In the genomic region with DNA sequence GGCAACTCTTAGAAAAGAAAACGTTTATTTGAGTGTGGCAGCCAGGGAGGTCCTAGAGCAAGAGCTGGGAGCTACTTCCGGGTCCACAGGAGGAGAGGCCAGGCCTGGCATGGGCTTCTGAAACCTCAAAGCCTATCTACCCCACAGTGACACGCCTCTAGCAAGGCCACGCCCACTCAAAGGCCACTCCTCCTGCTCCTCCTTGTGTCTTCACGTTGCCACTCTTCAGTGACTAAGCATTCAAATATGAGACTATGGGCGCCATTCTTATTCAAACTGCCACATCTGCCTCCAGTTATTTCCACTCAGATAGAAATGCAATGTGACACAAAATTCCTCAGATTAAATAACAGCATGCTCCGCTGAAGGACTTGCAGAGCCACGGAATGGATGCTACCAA, we compare ENCODE assay signal across 8 mouse cellular contexts. TPM values are rescaled to one million over a fixed set of nuclear protein-coding genes. Genes with fewer than 3 reads are reported as not detected.
DNase-seq lines count a peak whose midpoint lies in the region; ATAC-seq and TF ChIP-seq lines count a peak whose summit lies in the region.

No protein-coding gene starts in this region.

- H3K9me3 ChIP-seq in heart, embryonic 14.5 days (ENCODE audit: control insufficient read depth, low read length), result no peaks in the 10 kb centered on the region
- H3K9me3 ChIP-seq in limb, embryonic 15.5 days, result no peaks in the 10 kb centered on the region

- no peak overlapping the region for H3K9ac ChIP-seq in heart, embryonic 14.5 days (ENCODE audit: low read length)
- no peak overlapping the region for H3K9ac ChIP-seq in limb, embryonic 15.5 days

- H3ac ChIP-seq in myocyte (ENCODE audit: control insufficient read depth, insufficient read length), result no peak overlapping the region

- H3K36me3 ChIP-seq in heart, embryonic 14.5 days (ENCODE audit: control insufficient read depth, insufficient read depth, low read length), result no peaks in the 10 kb centered on the region
- H3K36me3 ChIP-seq in limb, embryonic 15.5 days, result no peaks in the 10 kb centered on the region
- no peaks in the 10 kb centered on the region for H3K36me3 ChIP-seq in myocyte (ENCODE audit: control insufficient read depth, insufficient read depth)

- no peak for ATAC-seq in heart, embryonic 14.5 days (ENCODE audit: insufficient number of reproducible peaks, insufficient read depth, low FRiP score, low read depth)
- ATAC-seq in limb, embryonic 15.5 days (ENCODE audit: insufficient number of reproducible peaks, low FRiP score, low TSS enrichment, low read depth), result no peak

- TF ChIP-seq CTCF in bone marrow macrophage, adult 2 months (IDR thresholded peaks at IDR 0.05; ENCODE audit: low read depth, low read length), result no peak

- peak overlapping the region; percentile 90 for H3K27ac ChIP-seq in bone marrow macrophage, adult 2 months (ENCODE audit: insufficient read depth, low read depth, low read length)
- H3K27ac ChIP-seq in heart, embryonic 14.5 days (replicated peaks in 1 of 2; ENCODE audit: control insufficient read depth in 1 of 2, insufficient read depth in 1 of 2, low read depth in 2 of 2, low read length in 2 of 2), result peak overlapping the region in 1 of 2 experiments; percentile 14; a peak in 1 of 4 replicates
- H3K27ac ChIP-seq in limb, embryonic 15.5 days, result 0 out of 2 replicates have a peak overlapping the region, but pooled peaks have one; percentile 5

- intact Hi-C loops in heart, postnatal 36 days (cut with DNase I), result no loop called here

- H3K4me3 ChIP-seq in bone marrow macrophage, adult 2 months (ENCODE audit: insufficient read depth, low read length), result peak overlapping the region; percentile 59; the same call in 1 of the 2 replicates
- peak overlapping the region in 1 of 2 experiments; percentile 8; a peak in 1 of 4 replicates for H3K4me3 ChIP-seq in heart, embryonic 14.5 days (ENCODE audit: control insufficient read depth in 1 of 2, insufficient read depth in 1 of 2, low read depth in 1 of 2, low read length in 2 of 2)
- H3K4me3 ChIP-seq in limb, embryonic 15.5 days, result no peak overlapping the region
- H3K4me3 ChIP-seq in myocyte, result no peak overlapping the region

- no peak for TF ChIP-seq POLR2A in bone marrow macrophage, adult 2 months (IDR thresholded peaks at IDR 0.05; ENCODE audit: borderline replicate concordance, low read depth, low read length)
- peak; percentile 12 for TF ChIP-seq POLR2A in myocyte (IDR thresholded peaks at IDR 0.05; ENCODE audit: insufficient read length, low read depth)

- 12% methylated on average over 8 of the region's 8 CpGs for WGBS in heart, embryonic 14.5 days
- 14% methylated on average over 8 of the region's 8 CpGs for WGBS in limb, embryonic 15.5 days

- peak; percentile 91 for DNase-seq in heart, adult 11 months
- no peak for DNase-seq in heart, postnatal 36 days
- DNase-seq in urinary bladder, postnatal 36 days (ENCODE audit: low spot score in 2 of 2), result no peak
- DNase-seq in layer of hippocampus, postnatal 25 days (ENCODE audit: extremely low spot score in 1 of 2, low spot score in 1 of 2), result no peak

- H3K4me2 ChIP-seq in heart, embryonic 14.5 days (ENCODE audit: low read length), result peak overlapping the region; percentile 32
- H3K4me2 ChIP-seq in limb, embryonic 15.5 days, result no peak overlapping the region
- H3K4me2 ChIP-seq in myocyte (ENCODE audit: low read depth), result peak overlapping the region; percentile 49

- no peaks in the 10 kb centered on the region for H3K79me2 ChIP-seq in myocyte (ENCODE audit: control insufficient read depth, insufficient read depth)

- H3K4me1 ChIP-seq in bone marrow macrophage, adult 2 months (ENCODE audit: control insufficient read depth, insufficient read depth, low read length), result peaks cover 22% of the 10 kb centered on the region
- H3K4me1 ChIP-seq in heart, embryonic 14.5 days (ENCODE audit: control insufficient read depth in 2 of 2, insufficient read depth in 2 of 2, low read length in 2 of 2), result peaks cover 13 to 21% of the 10 kb centered on the region in 2 experiments
- peaks cover 13% of the 10 kb centered on the region for H3K4me1 ChIP-seq in limb, embryonic 15.5 days

- H3K27me3 ChIP-seq in heart, embryonic 14.5 days (ENCODE audit: control insufficient read depth, insufficient read depth, low read length), result no peaks in the 10 kb centered on the region
- no peaks in the 10 kb centered on the region for H3K27me3 ChIP-seq in limb, embryonic 15.5 days
- H3K27me3 ChIP-seq in myocyte (ENCODE audit: control insufficient read depth, insufficient read depth, insufficient read length), result no peaks in the 10 kb centered on the region

TF ChIP-seq in myocyte, 11 proteins besides CTCF, POLR2A, EP300 and RAD21:
- TF ChIP-seq MAX (IDR thresholded peaks at IDR 0.05; ENCODE audit: low read depth), result peak; percentile 20
- no peak for TF ChIP-seq MYOD1 (IDR thresholded peaks at IDR 0.05; ENCODE audit: control insufficient read depth in 1 of 3, insufficient read length in 2 of 3, low read depth in 2 of 3)

RNA-seq across cellular contexts. Expression of a gene that starts 9.2 kb away (rescaled TPM):
- 10 to 100 TPM; 38.7 to 40.2 TPM for total RNA-seq in heart, postnatal 36 days (2021)
- polyA plus RNA-seq in bone marrow macrophage, adult 2 months (2012; ENCODE audit: insufficient read depth, insufficient read length, missing spikeins), result 44.4 and 47.3 TPM in 2 replicates
- polyA plus RNA-seq in heart, embryonic 14.5 days (2014; fragmentation: Nextera tagmentation; extraction: Ambion mirVana), result 21.3 and 22.9 TPM in 2 replicates
- 51.9 and 53.1 TPM in 2 replicates for polyA plus RNA-seq in limb, embryonic 15.5 days (2015; fragmentation: Nextera tagmentation; extraction: Ambion mirVana)
- polyA plus RNA-seq in myocyte (2012; fragmentation: generic; extraction: Trizol), result 55.2 TPM
- 10 to 100 TPM; 81.8 to 83.5 TPM for total RNA-seq in layer of hippocampus, postnatal 25 days (2021)

RNA-seq across cellular contexts. Expression of a gene that starts 45.1 kb away (rescaled TPM):
- 10 to 100 TPM; 59.1 to 61.2 TPM for total RNA-seq in heart, postnatal 36 days (2021)
- polyA plus RNA-seq in bone marrow macrophage, adult 2 months (2012; ENCODE audit: insufficient read depth, insufficient read length, missing spikeins), result 100 and 112 TPM in 2 replicates
- polyA plus RNA-seq in heart, embryonic 14.5 days (2014; fragmentation: Nextera tagmentation; extraction: Ambion mirVana), result 141 and 151 TPM in 2 replicates
- 136 and 146 TPM in 2 replicates for polyA plus RNA-seq in limb, embryonic 15.5 days (2015; fragmentation: Nextera tagmentation; extraction: Ambion mirVana)
- 25.8 TPM for polyA plus RNA-seq in myocyte (2012; fragmentation: generic; extraction: Trizol)
- 100 to 1,000 TPM; 214 to 234 TPM for total RNA-seq in layer of hippocampus, postnatal 25 days (2021)
